Mouse (Mus musculus) limb, embryonic 15.5 days (tissue): ENCODE data around the gene Alkal2. TPM values are rescaled to one million over a fixed set of nuclear protein-coding genes. Genes with fewer than 3 reads are reported as not detected.

Experiments used
- ATAC-seq: fragments of 200-750 bp; cut with Nextera tagmentation; 2 replicates; pipeline ENCODE4 v1.8.0; 2017; ENCODE audit warnings: low read depth, moderate TSS enrichment; ENCODE audit not compliant: insufficient number of reproducible peaks, low FRiP score, low TSS enrichment
- H3K27ac ChIP-seq: fragments of 300-500 bp; sonication (generic); 2 replicates; pipeline ENCODE4 v1.5.1; 2015; ENCODE audit warnings: moderate library complexity, mild to moderate bottlenecking, inconsistent platforms
- H3K27me3 ChIP-seq: fragments of 300-500 bp; sonication (generic); 2 replicates; pipeline ENCODE4 v1.6.1; 2015; ENCODE audit warnings: inconsistent platforms
- H3K36me3 ChIP-seq: fragments of 300-500 bp; sonication (generic); 2 replicates; pipeline ENCODE4 v1.6.1; 2015; ENCODE audit warnings: inconsistent platforms
- H3K4me1 ChIP-seq: fragments of 300-500 bp; sonication (generic); 2 replicates; pipeline ENCODE4 v1.6.1; 2015; ENCODE audit warnings: inconsistent platforms
- H3K4me2 ChIP-seq: fragments of 300-500 bp; sonication (generic); 2 replicates; pipeline ENCODE4 v1.6.1; 2015; ENCODE audit warnings: mild to moderate bottlenecking, inconsistent platforms
- H3K4me3 ChIP-seq: fragments of 300-500 bp; sonication (generic); 2 replicates; pipeline ENCODE4 v1.5.1; 2015; ENCODE audit warnings: mild to moderate bottlenecking, inconsistent platforms
- H3K9ac ChIP-seq: fragments of 300-500 bp; sonication (generic); 2 replicates; pipeline ENCODE4 v1.6.1; 2015; ENCODE audit warnings: inconsistent platforms
- H3K9me3 ChIP-seq: fragments of 300-500 bp; sonication (generic); 2 replicates; pipeline ENCODE4 v1.6.1; 2016; ENCODE audit warnings: inconsistent platforms
- WGBS: fragments of 180-500 bp; shearing (Covaris S2); methylation state at CpG from one replicate; pipeline ENCODE4 v1.1.7; 2015; 5-methylcytosine and 5-hydroxymethylcytosine counted together
- polyA plus RNA-seq: library from polyadenylated mRNA; unstranded; fragments of >200 nt; fragmentation: Nextera tagmentation; extraction: Ambion mirVana; gene quantifications from 2 replicates; pipeline ENCODE4 v1.2.1, GENCODE M21; 2015

Alkal2 gene
- polyA plus RNA-seq, 1 experiment from 2014 or later = 1.5 TPM

DNA sequence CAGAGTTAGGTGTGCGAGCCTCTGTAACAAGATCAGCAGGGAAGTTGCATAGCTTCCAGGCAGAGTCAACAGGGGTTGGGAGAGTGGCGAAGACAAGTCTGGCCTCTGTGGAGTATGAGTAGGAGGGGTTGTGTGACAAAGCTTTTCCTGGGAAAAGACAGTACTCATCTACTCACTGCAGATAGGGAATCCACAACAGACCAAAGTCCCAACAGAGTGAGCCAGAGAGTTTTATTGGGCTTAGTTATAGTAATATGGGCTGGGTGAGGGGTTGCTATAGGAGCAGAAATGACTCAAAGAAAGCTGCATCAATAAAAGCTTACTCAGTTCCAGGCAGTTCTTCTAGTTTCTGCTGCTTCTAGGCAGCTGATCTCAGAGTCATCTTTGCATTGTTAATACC, 49.2 kb downstream of the Alkal2 start:
- Histone ChIP-seq H3K9me3 (no peaks in the 10 kb centered on the region), H3K36me3 (no peaks in the 10 kb centered on the region), H3K4me1 (no peaks in the 10 kb centered on the region), H3K27me3 (no peaks in the 10 kb centered on the region), H3K4me3 (no peak overlapping the region), H3K4me2 (no peak overlapping the region), H3K9ac (no peak overlapping the region), H3K27ac (no peak overlapping the region)
- WGBS = 86% methylated on average over 2 of the region's 2 CpGs
- no peak for ATAC-seq

- Histone ChIP-seq H3K4me1 (no peaks in the 10 kb centered on the region), H3K36me3 (no peaks in the 10 kb centered on the region), H3K27ac (no peak overlapping the region), H3K27me3 (no peaks in the 10 kb centered on the region), H3K4me2 (no peak overlapping the region), H3K4me3 (no peak overlapping the region), H3K9me3 (no peaks in the 10 kb centered on the region), H3K9ac (no peak overlapping the region)
- no peak for ATAC-seq
- 65% methylated on average over 2 of the region's 2 CpGs for WGBS
Observed at GRCm38 (mm10) chr12:30936899-30937298, 52.8 kb downstream of the Alkal2 start.

Other genes with a start within 250 kb of the Alkal2 start
- 132 and 146 TPM in 2 replicates for gene Acp1, start 27.3 kb downstream of the Alkal2 start, polyA plus RNA-seq
- 14.7 and 15.3 TPM in 2 replicates for gene Sh3yl1, start 27.3 kb downstream of the Alkal2 start, polyA plus RNA-seq
- 0.29 and 0.36 TPM in 2 replicates for gene Fam110c, start 189.5 kb downstream of the Alkal2 start, polyA plus RNA-seq